Mouse (Mus musculus) hindbrain, embryonic 11.5 days (tissue): ENCODE measurements at regions not wholly inside any gene's neighbourhood (a gene's known extent, or its start where the extent isn't known, plus 50 kb on each side); places are given as distances from the start of the nearest gene placed in this dataset.

Experiments used
- ATAC-seq: fragments of 200-750 bp; cut with Nextera tagmentation; 2 replicates; pipeline ENCODE4 v1.8.0; 2017; ENCODE audit warnings: mild to moderate bottlenecking, moderate TSS enrichment, moderate library complexity; ENCODE audit not compliant: low FRiP score
- DNase-seq: peaks from one replicate; pipeline ENCODE4 v3.0.0-alpha.2; 2015; ENCODE audit warnings: low spot score
- H3K27ac ChIP-seq: fragments of 300-500 bp; sonication (generic); 2 replicates; pipeline ENCODE4 v1.5.1; 2014; ENCODE audit warnings: mild to moderate bottlenecking, low read depth, low read length
- H3K27me3 ChIP-seq: fragments of 300-500 bp; sonication (generic); 2 replicates; pipeline ENCODE4 v1.6.1; 2014; ENCODE audit warnings: mild to moderate bottlenecking, low read length, moderate library complexity, mixed read lengths; ENCODE audit not compliant: control insufficient read depth, insufficient read depth
- H3K36me3 ChIP-seq: fragments of 300-500 bp; sonication (generic); 2 replicates; pipeline ENCODE4 v1.6.1; 2014; ENCODE audit warnings: mild to moderate bottlenecking, low read length, moderate library complexity, mixed read lengths; ENCODE audit not compliant: control insufficient read depth, insufficient read depth
- H3K4me1 ChIP-seq: fragments of 300-500 bp; sonication (generic); replicated peaks from 2 replicates; pipeline ENCODE4 v1.6.1; 2014; ENCODE audit warnings: low read length, mixed read lengths; ENCODE audit not compliant: control insufficient read depth, insufficient read depth
- H3K4me2 ChIP-seq: fragments of 300-500 bp; sonication (generic); replicated peaks from 2 replicates; pipeline ENCODE4 v1.6.1; 2014; ENCODE audit warnings: mild to moderate bottlenecking, low read depth, low read length
- H3K4me3 ChIP-seq: fragments of 300-500 bp; sonication (generic); 2 replicates; pipeline ENCODE4 v1.5.1; 2014; ENCODE audit warnings: low read depth, low read length
- H3K9ac ChIP-seq: fragments of 300-500 bp; sonication (generic); 2 replicates; pipeline ENCODE4 v1.6.1; 2014; ENCODE audit warnings: low read depth, low read length
- H3K9me3 ChIP-seq: fragments of 300-500 bp; sonication (generic); 2 replicates; pipeline ENCODE4 v1.6.1; 2016; ENCODE audit warnings: low read length; ENCODE audit not compliant: control insufficient read depth
- WGBS: fragments of 180-500 bp; shearing (Covaris S2); extraction: QIAGEN DNeasy Blood & Tissue Kit; methylation state at CpG from one replicate; pipeline ENCODE4 v1.1.7; 2014; 5-methylcytosine and 5-hydroxymethylcytosine counted together

GRCm38 (mm10) chr10:46403883-46404282 lies 826.3 kb downstream of the Hace1 start:
- no peaks in the 10 kb centered on the region for H3K36me3 ChIP-seq
- no peak for DNase-seq
- H3K4me3 ChIP-seq, result no peak overlapping the region
- no peak for ATAC-seq
- H3K27me3 ChIP-seq, result no peaks in the 10 kb centered on the region
- no peak overlapping the region for H3K9ac ChIP-seq
- 84% methylated on average over 2 of the region's 2 CpGs for WGBS
- no peaks in the 10 kb centered on the region for H3K4me1 ChIP-seq
- no peaks in the 10 kb centered on the region for H3K9me3 ChIP-seq
- H3K27ac ChIP-seq, result no peak overlapping the region
- H3K4me2 ChIP-seq, result no peak overlapping the region
